Mouse (Mus musculus): ENCODE results near the gene Mndal.
"Not testable (repeated sequence)": the region's sequence is repeated elsewhere in the genome, so short reads cannot be mapped to it uniquely, and the experiment has no call there.

- TF ChIP-seq CTCF (IDR thresholded peaks at IDR 0.05; ENCODE audit: control insufficient read depth, insufficient read depth, low read length); POLR2A (IDR thresholded peaks at IDR 0.05; ENCODE audit: borderline replicate concordance, control insufficient read depth, low read depth, low read length): not testable (repeated sequence)
These were observed 133.0 kb downstream of the Mndal start for GRCm38 (mm10) chr1:173809294-173809693.

Data from bone marrow, adult 2 months (tissue).